Mouse (Mus musculus) lung, adult 2 months (tissue): ENCODE measurements at regions not wholly inside any gene's neighbourhood (a gene's known extent, or its start where the extent isn't known, plus 50 kb on each side); places are given as distances from the start of the nearest gene placed in this dataset.

Experiments used
- CTCF ChIP-seq: fragments of 200-500 bp; IDR thresholded peaks from 2 replicates; pipeline ENCODE4 v1.5.1; 2011; ENCODE audit warnings: mild to moderate bottlenecking, low read length, control low read depth; ENCODE audit not compliant: insufficient read depth
- POLR2A ChIP-seq: fragments of 200-500 bp; IDR thresholded peaks from 2 replicates; pipeline ENCODE4 v1.6.1; 2011; ENCODE audit warnings: low read depth, mild to moderate bottlenecking, control low read depth, low read length, borderline replicate concordance; ENCODE audit errors: extremely low read depth

GRCm38 (mm10) chr15:36682832-36683231, 324.7 kb downstream of the Zfp706 start:
- TF ChIP-seq CTCF (no peak), POLR2A (no peak)
